Mouse (Mus musculus): ENCODE results near the gene Lrmda.
A peak's percentile ranks its signal among the peaks of the same experiment; 100 is the strongest.

The Lrmda gene

DNA sequence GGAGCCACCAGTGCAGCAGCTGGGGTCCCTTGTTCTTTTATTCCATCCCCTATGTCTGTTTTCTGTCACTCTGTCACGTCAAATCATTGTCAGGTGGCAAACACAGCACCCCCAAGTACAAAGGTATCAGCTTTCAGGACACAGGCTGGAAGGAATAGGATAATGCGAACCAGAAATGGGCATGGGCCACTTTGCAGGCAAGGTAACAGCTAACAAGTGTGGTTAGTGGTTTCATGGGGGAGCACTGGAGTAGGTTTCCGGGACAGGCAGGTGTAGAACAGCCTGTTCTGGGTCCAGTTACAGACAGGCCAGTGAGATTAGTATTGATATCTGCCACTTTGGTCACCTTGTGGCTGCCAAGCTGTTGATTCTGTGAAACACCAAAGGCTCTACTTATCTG, 917.2 kb downstream of the Lrmda start:
- no peak for DNase-seq (ENCODE audit: low read depth, low spot score)

DNA sequence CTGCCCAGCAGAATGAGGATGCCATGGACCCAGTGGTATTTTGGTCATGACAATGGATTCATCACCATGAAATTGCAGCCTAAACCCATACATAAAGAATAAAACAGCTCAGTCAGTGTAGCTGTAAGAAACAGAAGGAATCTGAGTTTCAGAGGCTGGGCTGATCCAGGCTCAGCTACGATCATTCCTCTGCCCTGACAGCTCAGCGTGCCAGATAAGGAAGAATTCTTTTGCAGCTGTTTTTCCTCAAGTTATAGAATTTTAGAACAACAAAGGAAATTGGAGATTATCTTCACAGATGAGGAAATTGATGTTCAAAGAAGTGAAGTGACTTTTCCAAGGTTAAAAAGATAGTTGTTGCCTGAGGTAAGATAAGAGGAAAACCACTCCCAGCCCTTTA, 921.1 kb downstream of the Lrmda start:
- no peak for DNase-seq (ENCODE audit: low read depth, low spot score)

DNA sequence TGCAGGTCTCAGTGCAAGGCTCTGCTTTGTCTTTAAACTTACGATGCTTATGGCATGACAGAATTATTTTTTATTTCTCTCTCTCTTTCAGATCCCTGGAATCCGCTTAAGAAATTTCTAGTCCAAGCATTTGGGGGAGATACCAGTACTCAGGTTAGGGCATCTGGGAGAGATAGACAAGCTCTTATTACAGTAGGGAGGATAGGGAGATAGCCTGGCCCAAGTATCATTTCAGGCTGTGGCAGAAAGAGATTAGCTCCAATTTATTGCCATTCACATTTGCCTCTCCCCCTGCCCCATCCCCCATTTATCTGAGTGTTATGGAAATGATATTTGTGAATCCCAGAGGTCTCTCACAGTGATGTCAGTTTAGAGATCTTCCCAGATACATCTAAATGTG, 923.1 kb downstream of the Lrmda start:
- no peak for DNase-seq (ENCODE audit: low read depth, low spot score)

- no peak for DNase-seq (ENCODE audit: low read depth, low spot score)
Measured at GRCm38 (mm10) chr14:22949466-22949865, 930.0 kb downstream of the Lrmda start.

DNA sequence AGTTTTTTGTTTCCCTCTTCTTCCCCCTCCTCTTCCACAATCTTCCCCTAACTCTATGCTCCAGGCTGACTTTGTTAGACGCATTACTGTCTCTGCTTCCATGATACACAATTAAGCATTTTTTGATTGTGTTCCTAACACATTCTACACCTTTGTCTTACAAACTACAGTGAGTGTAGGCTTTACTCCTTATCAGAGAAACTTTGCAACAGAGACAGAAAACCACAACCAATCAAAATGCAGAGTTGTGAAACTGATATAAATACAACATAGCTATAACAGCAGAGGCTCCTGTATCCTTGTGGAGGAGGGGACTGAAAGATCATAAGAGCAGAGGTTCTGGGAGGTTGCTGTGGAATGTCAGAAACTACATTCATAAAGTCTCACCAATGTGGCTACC, 933.5 kb downstream of the Lrmda start:
- no peak for DNase-seq (ENCODE audit: low read depth, low spot score)

DNA sequence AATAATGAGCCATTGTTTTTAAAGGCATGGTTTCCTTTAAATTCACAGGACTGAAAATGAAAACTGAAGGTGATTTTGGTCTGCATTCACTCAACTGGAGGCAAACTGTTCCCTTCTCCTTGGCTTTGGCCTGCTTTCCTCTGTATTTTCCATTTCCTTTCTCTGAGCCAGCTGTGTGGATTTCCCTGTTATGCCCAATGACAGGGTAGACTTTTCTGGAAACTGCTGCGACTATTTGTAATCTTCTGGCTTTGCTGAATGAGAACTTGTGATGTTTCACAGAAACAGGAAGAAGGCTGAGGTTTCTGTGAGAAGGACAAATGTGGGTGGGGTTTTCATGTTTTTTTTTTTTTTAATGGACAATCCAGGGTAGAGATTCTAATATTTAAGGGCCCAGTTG, 940.7 kb downstream of the Lrmda start:
- DNase-seq (ENCODE audit: low read depth, low spot score): peak; percentile 59

DNA sequence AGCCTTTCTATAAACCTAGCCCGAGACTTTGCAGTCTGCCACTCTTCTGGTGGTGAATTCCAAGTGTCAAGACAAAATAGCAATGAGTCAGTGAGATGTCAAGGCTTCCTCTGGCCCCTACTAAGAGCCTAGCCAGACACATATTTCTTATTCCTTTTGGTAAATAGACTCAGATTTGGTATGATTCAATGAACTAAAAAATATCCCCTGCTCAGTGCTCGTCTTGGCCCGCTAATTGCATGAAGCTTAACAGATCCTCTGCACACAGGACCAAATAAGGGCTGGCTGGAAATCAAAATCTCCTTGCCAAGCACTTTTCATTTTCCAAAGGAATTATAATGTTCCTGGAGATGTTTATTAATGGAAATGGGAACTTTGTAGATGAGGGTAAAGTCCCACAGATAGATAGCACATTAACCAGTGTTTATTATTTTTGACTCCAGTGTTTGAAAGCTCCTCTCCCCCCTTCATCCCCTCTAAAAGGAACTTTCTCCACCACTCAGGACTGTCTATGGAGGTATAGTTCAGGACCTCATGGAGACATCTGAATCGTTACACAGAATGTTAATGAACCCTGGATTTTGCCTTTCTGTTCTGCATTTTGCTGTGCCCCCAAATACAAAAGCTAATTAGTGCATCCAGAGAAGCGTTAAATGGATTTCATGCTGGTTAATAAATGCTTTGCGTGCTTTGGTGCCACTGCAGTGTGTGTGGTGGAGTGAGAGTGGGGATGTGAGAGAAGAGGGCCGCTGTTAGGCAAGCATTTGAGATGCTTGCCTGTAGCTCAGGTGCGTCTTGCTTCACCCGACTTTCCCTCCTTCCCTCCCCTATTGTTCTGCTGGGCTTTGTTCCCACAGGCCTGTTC, 945.5 kb downstream of the Lrmda start:
- peak; percentile 39 for DNase-seq (ENCODE audit: low read depth, low spot score)

DNA sequence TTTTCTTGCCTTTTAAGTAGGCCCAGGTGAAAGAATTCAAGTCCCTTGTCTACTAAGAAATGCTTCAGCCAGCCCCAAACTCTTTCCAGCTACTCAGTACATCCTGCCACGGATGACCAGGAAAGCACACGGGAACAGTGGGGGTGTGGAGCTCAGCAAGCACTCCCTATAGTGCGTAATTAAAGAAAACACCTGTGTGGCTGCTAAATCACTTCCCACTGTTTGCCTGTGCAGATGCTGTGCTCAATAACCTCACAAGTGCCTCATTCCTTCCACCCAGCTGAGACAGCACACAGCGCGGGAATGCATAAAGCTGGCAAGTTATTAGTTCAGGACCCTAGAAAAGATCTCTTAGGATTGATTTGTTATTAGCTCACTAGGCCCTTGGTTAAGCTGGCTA, 949.2 kb downstream of the Lrmda start:
- no peak for DNase-seq (ENCODE audit: low read depth, low spot score)

GRCm38 (mm10) chr14:22986736-22987135, 967.2 kb downstream of the Lrmda start:
- DNase-seq (ENCODE audit: low read depth, low spot score): peak; percentile 73

DNA sequence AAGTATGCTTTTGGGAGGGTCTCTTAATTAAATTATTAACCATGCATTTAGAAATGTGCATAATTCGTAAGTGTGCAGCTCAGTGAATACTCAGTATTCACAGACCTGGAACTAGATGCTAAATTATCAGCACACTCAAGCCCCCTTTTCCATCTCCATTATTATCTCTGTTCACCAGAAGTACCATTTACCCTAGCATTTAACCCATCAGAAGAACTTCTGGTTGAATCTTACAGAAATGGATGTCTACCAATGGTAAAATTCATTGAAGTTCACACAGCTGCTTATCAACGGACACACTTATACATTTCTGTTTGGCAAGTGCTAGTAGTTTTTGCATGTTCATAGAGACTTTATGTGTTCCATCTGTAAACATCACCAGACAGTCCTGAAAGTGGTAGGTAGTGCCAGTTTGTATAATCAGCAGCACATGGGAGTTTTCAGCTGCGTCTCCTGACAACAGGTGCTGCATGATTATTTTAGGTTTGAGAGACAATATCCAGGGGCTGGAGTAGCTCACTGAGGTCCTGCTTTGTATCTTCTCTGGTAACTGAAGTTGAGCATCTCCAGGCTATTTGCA, 968.7 kb downstream of the Lrmda start:
- DNase-seq (ENCODE audit: low read depth, low spot score): no peak

DNA sequence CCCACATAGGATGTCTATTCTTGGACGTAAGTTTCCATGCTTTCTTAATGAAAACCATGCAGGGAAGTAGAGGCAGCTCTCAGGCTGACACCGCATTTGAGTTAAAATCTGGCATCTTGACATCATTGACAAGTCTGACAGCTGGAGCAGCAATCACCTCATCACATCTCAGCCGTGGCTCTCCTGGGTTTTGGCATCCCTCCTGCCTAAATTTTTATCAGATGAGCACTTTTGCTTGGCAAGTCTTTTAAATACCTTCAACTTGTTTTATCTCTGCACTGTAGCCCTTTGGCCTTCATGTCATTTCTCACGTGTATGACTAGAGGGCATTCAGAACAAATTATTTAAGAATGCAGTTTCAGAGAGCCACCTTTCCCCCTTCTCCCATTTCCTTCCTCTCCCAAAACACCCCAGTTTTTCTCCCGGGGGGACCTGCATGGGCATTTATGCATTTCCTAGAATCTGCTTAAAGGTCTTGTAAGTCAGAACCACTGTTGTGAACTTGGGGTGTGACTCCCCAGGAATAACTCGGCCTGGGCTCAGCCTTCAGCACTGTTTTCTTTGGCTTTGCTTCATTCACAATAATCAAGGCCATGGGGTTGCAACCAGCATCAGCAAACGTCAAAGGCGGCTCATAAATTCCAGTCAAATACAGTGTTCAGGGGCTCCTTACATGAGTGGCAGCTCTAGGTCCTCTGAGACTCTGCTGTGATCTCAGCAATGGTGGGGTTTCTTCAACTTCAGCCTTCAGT, 975.8 kb downstream of the Lrmda start:
- no peak for DNase-seq (ENCODE audit: low read depth, low spot score)

DNA sequence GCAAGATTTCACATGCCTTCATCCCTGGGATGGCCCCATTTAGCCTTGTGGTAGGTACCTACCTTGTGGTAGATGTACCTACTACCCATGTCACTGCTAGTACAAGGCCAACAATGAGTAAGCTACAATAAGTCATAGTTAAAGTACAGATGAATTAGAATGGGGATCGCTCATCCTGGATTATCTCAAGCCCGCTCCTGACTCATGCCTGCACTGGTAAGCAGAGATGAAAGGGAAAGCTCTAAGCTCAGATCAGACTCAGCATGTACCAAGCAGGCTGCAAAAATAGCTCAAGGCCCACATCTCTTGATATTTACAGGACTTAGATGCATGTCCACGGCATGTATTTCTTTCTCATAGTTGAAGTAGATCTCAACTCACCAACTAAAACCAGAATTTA, 979.4 kb downstream of the Lrmda start:
- DNase-seq (ENCODE audit: low read depth, low spot score): no peak

GRCm38 (mm10) chr14:23011989-23012388, 992.5 kb downstream of the Lrmda start:
- no peak for DNase-seq (ENCODE audit: low read depth, low spot score)

- no peak for DNase-seq (ENCODE audit: low read depth, low spot score)
Measured at GRCm38 (mm10) chr14:23014747-23015286, 995.3 kb downstream of the Lrmda start.

GRCm38 (mm10) chr14:23015321-23016067, 996.0 kb downstream of the Lrmda start:
- no peak for DNase-seq (ENCODE audit: low read depth, low spot score)

GRCm38 (mm10) chr14:23016068-23016611, 996.6 kb downstream of the Lrmda start:
- DNase-seq (ENCODE audit: low read depth, low spot score): no peak

GRCm38 (mm10) chr14:23041002-23041401, 1021.5 kb downstream of the Lrmda start:
- no peak for DNase-seq (ENCODE audit: low read depth, low spot score)

GRCm38 (mm10) chr14:23045322-23045721, 1025.8 kb downstream of the Lrmda start:
- no peak for DNase-seq (ENCODE audit: low read depth, low spot score)

GRCm38 (mm10) chr14:23046330-23046729, 1026.8 kb downstream of the Lrmda start:
- DNase-seq (ENCODE audit: low read depth, low spot score): peak; percentile 50

DNA sequence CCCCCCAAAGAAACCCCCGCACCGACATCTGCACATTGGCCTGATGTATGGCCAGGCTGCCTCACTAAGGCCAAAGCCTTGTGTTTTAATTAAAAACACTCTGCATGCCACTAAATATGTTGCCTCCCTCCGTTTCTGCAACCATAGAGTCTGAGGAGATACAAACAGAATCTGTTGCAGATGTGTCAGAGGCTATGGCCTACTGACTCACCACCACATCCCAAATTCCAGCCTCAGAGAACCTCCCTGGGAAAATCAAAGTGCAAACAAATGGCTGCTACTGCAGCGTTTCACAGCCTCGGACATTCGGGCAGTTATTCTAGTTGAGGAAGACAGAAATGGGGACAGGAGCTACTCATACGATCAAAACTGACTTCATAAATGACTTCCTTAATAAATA, 1031.9 kb downstream of the Lrmda start:
- DNase-seq (ENCODE audit: low read depth, low spot score): peak; percentile 18
